Mouse (Mus musculus): ENCODE results near the gene Snd1.

Snd1 gene

DNA sequence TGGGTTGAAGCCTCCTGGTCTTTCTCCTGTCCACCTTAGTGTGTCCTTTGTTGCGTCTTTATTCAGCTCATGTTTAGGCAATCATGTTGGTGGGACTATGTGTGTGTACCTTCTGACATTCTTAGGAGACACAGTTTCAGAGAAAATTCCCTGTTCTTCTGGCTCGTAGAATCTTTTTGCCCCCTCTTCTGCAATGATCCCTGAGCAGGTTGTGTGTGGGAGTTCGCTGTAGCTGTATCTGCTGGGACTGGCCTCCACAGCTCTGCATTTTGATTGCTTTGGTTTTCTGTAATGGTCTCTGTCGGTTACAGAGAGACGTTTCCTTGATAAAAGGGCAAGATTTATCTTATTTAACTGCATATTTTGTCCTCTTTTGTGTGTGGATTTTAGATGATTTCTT is 122.3 kb downstream of the Snd1 start:
- DNase-seq, result no peak

DNA sequence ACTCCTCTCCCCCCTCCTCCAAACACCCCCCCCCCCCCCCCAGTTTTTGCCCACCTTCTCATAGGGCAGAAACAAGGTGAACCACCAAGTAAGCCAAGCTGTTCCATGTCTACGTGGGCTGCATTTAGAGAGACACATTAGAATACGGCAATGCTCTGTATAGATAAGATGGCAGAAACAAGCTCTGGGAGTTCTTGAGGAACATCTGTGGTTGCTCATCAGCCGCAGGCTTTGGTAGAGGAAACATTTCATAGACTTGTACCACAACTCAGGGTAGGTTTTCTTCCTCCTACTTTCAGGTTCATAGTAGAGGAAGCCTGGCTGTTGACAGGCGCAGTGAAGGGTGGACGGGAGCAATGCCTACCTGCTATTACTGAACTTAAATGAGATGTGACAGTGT is 124.2 kb downstream of the Snd1 start:
- DNase-seq, result no peak

DNA sequence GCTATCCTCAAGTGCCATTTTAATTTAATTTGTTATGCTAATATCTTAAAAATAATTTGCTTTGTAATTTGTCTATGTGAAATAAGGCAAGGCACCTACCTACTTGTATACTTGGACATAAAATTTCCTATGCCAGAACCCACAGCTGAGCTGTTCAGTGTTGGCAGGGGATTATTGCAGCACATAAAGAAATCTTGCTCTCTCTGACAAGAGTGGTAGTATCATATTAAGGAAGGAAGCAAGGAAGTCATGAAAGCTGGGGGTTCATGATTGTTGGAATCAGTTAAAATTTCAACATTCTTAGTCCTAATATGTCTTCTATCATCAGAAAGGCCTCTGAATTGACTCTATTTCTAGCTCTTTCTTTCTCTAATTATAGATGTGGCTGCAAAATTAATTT is 125.5 kb downstream of the Snd1 start:
- no peak for DNase-seq

DNA sequence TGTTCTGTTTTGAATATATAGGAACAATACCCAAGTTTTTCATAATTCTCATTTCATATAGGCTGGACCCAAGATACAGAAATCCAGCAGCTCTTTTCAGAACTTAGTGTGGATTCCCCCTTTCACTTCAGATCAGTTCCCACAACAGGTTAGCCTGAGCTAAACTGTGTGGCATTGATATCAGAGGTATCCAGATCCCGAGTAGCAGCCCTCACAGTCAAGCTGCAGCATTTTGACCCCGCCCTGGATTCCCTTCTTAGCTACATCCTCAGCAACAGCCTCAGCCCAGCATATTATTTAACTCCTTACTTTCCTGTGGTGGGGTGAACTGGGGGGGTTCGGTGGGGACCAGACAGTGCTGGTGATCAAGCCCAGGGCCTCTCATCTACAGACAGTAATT is 128.5 kb downstream of the Snd1 start:
- DNase-seq, result no peak

DNA sequence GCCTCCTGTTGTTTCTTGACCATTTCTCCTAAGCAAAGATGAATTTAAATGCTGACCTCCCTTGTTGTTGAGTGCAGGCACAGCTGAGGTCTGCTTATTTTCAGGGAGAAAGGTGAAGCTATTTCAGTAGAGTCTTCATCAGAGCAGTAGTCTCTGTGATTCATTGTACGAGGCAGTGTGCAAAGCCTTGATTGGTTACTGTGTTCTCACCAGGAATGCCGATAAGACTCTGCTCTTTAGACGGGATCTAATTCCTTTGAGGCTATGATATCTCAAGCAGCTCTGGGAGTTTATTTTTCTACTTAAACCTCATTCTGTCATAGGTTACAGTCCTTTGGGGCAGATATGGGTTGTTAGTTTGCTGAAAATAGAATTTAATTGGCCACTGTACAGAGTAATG is 128.9 kb downstream of the Snd1 start:
- no peak for DNase-seq

DNA sequence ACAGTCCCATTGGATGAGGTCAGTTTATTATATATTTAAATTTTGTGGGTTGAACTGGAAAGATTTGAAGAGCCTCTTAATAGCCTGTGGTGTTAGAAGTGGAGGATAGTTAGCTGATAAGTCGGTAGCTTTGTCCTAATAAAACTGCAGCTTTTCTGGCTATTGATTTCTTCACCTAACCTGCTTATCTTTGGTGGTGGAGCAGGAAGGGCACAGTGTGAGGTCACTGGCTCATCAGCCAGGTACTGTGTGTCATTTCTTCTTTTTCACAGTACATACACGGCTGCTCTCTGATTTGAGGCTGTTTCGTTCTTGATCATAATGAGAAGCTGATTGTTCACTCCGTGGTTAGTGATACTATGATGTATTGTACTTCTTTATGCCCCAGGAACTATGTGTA is 134.4 kb downstream of the Snd1 start:
- DNase-seq, result no peak

DNA sequence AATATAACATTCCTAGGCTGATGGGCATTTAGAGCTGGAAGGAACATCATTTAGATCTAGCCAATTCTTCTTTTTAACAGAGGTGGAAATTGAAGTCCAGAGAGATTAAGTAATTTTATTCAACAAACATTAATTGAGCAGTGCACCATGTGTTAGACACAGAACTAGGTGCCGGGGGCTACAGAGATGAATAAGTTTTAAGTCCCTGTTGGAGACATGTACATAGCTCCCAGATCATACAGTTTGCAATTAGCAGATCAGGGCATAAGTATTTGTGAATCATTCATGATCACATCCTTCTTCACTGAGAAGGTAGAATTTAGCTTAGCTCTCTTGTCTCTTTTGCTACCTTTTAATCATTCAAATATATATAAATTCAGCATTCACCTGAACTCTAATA is 135.2 kb downstream of the Snd1 start:
- no peak for DNase-seq

DNA sequence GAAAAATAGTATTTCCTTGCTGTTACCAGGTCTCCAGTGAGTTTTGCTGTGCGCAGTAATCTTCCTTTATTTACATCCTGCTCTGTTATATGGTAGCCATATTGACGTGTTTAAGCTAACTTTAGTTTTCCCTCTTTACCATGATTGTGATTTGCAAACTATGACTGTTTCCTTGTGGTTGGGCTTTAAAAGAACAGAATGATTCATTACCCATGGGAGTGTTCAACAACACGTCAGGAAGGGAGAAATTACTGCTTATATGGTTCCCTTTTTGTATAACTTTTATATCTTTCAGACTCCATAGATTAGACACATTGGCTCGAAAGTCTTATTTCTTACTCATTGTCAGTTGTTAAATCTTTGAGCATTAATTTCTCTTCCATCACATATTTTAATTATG is 138.5 kb downstream of the Snd1 start:
- DNase-seq, result no peak

DNA sequence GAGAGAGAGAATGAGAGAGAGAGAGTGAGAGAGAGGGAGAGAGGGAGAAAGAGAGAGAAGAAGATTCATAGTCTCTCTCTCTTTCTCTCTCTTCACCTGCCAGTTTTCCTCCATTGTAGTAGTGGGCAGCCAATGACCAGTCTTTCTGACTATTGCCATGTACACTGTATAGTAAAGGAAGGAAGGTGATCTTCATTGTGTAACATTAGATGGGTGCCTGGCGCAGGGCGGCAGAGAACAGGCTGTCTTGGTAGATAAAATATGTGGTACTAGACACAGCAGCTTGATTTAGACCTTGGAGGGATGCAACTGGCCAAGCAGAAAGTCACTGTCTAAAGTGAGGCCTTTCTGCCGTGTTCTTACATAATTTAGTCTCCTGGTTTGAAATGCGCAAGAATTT is 139.9 kb downstream of the Snd1 start:
- DNase-seq, result no peak

DNA sequence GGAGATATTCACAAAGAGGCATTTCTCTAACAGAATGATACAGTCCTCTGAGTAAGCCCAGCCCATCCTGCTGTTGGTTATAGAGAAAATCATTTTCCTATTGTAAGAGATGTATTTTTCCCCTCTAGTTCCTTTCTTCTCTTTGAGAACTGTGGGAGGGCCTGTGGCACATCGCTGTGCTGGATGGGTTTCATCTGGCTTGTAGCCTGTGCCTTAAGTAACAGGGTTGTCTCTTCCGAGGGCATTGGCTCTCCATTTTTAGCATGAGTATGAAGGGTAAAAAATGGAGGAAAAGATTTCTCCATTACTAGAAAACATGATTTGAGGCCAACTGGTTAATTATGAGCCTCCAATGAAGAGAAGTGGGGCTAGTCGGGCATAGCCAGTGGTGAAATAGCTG is 140.5 kb downstream of the Snd1 start:
- no peak for DNase-seq

DNA sequence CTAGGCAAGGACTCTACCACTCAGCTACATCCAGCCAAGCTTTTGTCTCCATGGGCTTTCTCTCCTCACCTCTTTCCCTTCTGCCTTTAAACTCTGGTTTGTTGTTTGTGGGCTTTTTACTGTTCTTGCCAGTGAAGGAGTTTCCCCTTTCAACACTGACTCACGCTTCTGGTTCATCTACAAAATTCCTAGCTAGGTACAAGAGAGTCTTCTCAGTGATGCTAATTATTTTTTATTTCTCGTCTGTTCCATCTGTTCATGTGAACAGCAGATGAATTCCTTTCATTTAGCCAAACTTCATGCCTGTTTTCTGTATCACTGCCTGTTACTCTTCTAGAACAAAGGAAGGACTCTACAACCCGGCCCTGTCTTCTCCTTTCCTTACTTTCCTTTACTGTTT is 141.0 kb downstream of the Snd1 start:
- DNase-seq, result no peak

DNA sequence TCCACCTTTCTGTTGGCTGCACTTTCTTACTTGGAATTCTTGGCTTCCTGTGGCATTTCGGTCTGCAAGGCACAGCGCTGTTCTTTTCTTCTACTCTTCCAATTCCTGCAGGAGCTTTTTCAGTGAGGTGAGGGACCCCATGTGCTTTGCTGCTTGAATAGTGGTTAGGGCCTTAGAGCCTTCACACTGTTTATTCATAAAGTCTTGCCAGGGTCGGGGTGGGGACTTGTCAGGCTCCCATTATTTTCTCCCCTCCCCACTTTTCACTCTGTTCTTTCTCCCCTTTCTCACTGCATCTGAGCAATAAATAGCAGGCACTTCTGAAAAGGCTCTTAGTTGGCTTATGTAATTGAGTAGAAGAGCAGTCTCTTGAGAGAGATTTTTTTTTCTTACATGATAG is 143.4 kb downstream of the Snd1 start:
- no peak for DNase-seq

DNA sequence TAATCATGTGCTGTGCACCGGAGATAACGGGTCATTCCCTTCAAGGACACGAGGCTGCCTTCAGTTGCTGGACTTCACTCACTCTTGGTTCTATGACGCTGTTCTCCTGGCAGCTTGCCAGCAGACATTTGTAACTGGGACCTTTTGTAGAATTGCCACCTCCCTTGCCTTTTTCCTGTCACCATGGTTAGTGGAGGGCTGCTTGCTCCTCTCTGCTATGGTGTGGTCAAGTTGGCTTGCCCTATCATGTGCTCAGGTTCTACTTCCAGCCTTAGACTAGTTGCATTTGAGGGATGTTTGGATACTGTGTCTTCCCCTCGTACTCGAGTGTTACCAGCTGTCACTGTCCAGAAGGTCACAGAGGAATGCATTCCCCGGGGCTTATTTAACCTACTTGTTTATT is 143.8 kb downstream of the Snd1 start:
- DNase-seq, result peak; percentile 96

DNA sequence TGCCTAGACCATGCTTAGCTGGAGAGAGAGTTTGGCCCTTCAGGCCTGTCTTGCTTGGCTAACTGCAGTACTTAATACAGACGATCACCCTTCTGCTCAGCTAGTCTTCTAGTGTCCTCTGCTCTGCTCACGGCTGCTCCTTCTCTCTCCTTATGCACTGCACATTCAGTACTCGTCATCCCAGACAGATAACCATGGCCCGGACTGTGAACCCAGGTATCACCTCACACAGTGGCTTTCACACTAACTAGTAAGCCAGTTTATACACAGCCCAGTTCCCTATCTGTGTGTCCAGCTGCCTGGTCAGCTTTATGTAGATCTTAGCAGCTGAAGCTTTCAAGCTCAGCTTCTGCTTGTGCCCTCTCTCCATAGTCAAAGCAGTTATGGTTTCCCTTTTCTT is 146.5 kb downstream of the Snd1 start:
- DNase-seq, result no peak

DNA sequence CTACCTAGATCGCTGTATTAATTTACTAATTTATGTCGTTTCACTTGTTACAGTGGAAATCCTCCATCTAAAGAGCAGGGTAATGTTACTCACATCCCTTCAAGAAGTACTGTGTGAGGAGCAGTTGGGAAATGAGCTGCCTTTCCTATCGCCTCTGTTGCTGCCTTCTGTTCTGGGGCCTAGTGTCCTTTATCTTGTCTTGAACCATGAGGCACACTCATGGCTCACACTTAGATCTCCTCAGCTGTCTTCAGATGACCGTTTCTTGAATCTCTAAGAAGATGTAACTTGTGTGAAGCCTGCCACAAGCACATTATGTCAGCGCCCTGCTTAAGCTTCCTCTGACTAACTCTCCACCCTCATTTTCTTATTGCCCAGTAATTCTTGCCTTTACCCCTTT is 147.0 kb downstream of the Snd1 start:
- DNase-seq, result no peak

DNA sequence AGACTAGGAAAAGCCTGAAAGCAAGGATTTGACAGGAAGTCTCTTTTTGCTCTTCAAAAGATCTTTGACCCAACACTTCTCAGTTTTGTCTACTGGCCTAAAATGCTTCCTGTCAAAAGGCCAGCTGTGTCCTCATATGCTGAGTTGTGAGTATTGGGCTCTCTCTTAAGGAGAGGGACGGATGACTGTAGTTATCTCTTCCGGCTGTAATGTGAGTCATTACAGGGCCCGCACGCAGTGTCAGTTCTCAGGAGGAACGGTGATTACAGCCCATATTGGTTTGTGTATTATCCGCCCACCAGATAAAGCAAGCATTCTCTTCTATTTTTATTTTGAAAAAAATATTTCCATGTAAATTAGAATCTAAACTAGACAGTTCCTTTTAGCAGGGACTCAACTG is 147.6 kb downstream of the Snd1 start:
- peak; percentile 96 for DNase-seq

DNA sequence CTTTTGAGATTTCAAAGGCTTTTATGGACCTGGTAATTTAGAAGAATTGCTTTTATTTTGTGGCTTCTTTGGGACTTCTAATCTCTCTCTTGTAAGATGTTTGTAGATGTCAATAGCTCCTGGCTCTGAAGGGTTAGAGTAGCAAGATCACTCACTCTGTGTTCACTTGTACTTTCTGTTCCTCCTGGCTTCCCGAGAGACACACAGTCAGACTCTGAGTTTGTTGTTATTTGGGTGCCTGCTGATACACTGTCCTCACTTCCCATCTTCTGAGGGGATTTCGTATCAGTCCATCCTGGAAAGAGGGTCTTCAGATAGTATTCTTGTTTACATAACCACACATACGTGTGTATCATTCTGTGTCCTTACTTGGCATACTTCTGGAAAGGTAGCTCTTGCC is 148.0 kb downstream of the Snd1 start:
- DNase-seq, result peak; percentile 51

DNA sequence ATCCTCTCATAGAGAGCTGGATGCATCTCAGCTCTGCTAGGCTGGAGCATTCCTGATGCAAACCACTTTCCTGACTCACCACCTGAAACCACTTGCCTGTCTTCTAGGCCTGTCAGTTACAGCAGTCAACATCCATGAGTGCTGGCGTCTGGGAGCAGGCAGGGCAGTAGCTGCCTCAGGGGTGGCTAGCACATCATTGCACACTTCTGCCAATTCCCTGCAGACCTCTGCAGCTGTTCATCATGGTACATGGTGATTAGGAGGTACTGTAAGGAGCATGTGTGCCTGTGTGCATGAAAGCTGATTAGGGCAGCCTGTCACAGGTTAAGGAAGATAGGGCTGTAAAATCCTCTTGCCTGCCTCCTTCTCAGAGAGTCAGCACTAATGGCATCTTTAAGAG is 153.5 kb downstream of the Snd1 start:
- DNase-seq, result peak; percentile 78

DNA sequence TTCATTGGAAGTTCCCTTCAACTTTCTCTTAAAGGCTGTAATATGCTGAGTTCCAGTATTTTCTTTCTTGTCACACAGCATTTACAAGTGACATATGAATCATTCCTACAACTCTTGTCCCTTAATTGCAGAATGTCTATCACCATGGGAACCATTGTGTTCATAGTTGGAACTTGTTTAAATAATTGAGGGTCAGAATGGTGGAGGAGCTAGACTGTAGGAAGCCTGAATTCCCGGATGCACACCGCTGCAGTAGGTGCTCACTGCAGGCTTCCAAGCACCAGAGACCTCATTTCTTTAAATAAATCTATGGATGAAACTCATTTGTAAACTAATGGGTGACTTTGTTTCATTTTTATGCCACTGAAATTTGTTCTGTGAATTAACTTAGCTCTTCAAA is 154.9 kb downstream of the Snd1 start:
- DNase-seq, result peak; percentile 65

DNA sequence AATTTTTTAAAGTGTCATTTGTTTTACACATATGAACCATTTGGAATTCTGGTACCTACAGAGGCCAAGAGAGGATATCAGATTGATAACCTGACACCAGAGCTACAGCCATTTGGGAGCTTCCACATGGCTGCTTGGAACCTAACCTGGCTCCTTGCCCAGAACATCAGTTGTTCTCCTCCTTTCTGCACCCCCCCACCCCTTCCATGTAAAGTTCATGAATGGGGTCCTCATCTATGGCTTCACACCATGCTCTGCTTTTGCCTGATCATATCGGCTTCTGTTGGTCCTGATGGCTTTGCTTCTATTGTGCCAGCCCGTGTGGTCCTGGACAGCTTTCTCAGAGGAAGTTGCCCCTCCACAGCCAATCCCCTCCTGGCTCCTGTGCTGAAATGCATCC is 156.0 kb downstream of the Snd1 start:
- peak; percentile 70 for DNase-seq

DNA sequence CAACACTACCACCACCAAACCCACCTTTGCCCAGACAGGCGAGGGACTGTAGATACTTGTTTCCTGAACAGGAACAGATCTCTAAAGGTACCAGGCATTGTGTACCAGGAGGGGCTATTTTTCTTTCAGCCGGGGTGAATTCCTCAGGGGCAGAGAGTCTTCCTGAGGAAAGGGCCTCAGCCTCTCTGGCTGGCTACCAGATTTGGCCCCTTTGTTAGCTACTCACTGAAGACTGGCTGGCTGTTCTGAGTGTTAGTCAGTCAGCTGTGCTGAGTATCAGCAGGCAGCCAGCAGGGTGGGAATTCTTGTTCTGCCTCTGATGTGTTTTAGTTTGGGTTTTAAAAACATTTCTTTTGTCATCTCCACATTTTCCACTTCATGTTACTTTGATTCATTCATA is 158.2 kb downstream of the Snd1 start:
- peak; percentile 89 for DNase-seq

DNA sequence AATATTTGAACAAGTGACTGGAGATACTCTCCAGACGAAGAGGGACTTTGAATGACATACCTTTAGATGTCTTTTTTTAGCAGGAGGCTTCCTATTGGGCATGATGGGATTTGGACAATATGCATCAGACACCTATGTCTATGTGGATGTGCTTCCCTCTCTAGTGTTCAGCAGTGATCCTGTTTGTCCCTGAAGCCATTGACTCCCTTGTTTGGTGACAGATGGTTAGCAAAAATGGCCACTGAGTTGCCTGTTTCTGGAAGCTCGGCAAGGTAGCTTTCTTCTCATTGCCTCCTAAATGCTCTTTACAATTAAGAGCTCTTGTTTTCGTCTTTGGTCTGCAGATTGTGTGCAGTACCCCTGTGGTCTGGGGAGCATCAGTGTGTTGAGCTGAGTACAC is 158.7 kb downstream of the Snd1 start:
- peak; percentile 51 for DNase-seq

DNA sequence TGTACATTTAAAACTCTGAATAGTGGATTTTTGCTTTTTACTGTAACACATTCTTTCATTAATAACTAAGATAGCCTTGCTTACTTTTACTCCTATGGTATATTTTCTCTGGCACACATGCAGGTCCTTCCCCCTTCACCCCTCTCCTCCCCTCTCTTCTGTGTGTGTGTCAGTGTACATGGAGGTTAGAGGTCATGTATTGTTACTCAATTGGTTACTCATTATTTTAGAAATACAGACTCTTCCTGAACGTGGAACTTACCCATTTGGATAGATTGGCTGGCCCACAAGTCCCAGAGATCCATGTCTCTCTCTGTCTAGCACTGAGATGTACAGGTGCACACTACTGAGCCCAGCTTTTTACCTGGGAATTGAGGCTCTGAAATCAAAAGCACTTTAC is 160.2 kb downstream of the Snd1 start:
- DNase-seq, result peak; percentile 42

DNA sequence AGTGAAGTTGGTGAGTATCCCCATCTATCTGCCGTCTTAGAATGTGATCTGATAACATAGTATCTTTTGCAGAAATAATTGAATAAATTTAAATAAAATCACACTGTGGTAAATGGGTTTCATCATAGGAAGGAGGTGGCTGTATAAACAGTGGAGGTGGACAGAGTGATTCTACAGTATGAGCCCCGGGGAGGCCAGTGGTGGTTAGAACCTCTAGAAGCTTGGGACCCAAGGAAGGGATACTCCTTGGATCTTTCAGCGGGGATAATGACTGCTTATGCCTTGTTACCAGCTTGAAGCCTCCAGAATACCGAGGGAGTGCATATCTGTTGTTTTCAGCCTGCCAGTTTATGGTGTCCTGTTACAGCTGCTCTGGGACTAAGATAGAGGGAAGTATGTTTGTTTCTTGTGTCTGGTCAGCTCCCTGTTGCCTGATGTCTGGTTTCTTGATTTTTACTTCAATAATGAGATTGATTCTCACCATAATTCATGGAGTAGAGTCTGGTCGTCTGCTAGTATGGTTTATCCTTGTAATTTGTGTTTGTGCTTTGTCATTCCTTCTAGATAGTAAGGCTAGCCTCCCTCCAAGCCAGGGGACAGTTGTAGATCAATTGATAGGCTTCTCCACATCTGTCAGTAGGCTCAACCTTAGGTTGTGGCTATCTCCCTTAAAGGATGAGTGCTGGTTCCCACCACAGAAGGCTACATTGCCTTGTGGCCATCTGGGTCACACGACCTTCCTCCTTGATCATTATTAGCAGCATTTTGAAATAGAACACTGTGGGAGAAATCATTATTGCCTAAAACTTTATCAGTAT is 160.8 kb downstream of the Snd1 start:
- DNase-seq, result peak; percentile 85

DNA sequence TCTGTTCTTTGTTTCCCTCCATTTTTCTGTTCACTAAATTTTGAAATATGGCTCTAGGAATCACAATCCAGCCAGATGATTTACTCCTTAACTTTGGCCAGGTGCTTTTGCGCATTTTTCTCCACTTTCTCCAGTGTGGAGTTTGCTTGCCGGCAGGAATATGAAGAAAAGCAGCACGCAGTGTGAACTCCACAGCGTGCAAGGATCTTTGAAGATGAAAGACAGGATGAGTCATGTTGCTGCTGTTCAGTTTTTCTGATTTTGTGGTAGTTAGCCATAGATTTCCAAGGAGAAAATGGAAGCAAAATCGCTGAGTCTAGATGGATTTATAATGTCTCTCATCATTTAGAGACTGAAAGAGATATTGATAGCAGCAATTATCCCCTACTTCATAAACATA is 165.1 kb downstream of the Snd1 start:
- DNase-seq, result peak; percentile 16

DNA sequence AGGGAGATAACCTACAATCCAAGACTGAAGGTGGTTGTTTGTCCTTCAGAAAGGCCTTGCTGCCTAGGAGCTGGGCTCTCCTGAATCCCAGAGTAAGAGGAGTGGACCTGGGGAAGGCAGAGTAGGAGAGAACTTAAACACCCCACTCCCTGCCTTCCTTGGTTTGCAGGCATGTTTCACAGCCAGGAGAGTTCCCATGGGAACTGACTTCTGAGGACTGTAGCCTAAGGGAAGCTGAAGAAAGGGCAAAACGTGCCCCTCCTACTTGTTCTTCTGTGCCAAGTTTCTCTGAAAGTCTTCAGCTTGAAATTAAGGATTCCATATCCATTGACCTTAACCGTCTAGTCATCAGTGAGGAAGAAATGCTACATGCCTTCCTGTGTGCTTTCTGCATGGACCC is 168.0 kb downstream of the Snd1 start:
- DNase-seq, result no peak
